Mouse (Mus musculus) liver, embryonic 13.5 days (tissue): Measurements from ENCODE around the gene Hrg. TPM values are rescaled to one million over a fixed set of nuclear protein-coding genes. Genes with fewer than 3 reads are reported as not detected.
"Not testable (repeated sequence)": the region's sequence is repeated elsewhere in the genome, so short reads cannot be mapped to it uniquely, and the experiment has no call there.

Experiments used
- ATAC-seq: fragments of 200-750 bp; cut with Nextera tagmentation; 2 replicates; pipeline ENCODE4 v1.8.0; 2017; ENCODE audit warnings: low read depth, mild to moderate bottlenecking, moderate number of reproducible peaks, moderate library complexity
- DNase-seq: peaks from one replicate; pipeline ENCODE4 v3.0.0; 2022
- H3K27ac ChIP-seq: fragments of 300-500 bp; sonication (generic); 2 replicates; pipeline ENCODE4 v1.5.1; 2015; ENCODE audit warnings: moderate library complexity, mild to moderate bottlenecking, inconsistent platforms
- H3K27me3 ChIP-seq: fragments of 300-500 bp; sonication (generic); 2 replicates; pipeline ENCODE4 v1.6.1; 2015; ENCODE audit warnings: mild to moderate bottlenecking, inconsistent platforms
- H3K36me3 ChIP-seq: fragments of 300-500 bp; sonication (generic); 2 replicates; pipeline ENCODE4 v1.6.1; 2015; ENCODE audit warnings: mild to moderate bottlenecking, inconsistent platforms
- H3K4me1 ChIP-seq: fragments of 300-500 bp; sonication (generic); replicated peaks from 2 replicates; pipeline ENCODE4 v1.6.1; 2015; ENCODE audit warnings: inconsistent platforms
- H3K4me2 ChIP-seq: fragments of 300-500 bp; sonication (generic); 2 replicates; pipeline ENCODE4 v1.6.1; 2015; ENCODE audit warnings: inconsistent platforms, mild to moderate bottlenecking, moderate library complexity
- H3K4me3 ChIP-seq: fragments of 300-500 bp; sonication (generic); replicated peaks from 2 replicates; pipeline ENCODE4 v1.5.1; 2015; ENCODE audit warnings: mild to moderate bottlenecking, inconsistent platforms
- H3K9ac ChIP-seq: fragments of 300-500 bp; sonication (generic); 2 replicates; pipeline ENCODE4 v1.6.1; 2015; ENCODE audit warnings: mild to moderate bottlenecking, inconsistent platforms
- H3K9me3 ChIP-seq: fragments of 300-500 bp; sonication (generic); replicated peaks from 2 replicates; pipeline ENCODE4 v1.6.1; 2016; ENCODE audit warnings: inconsistent platforms
- WGBS: fragments of 180-500 bp; shearing (Covaris S2); methylation state at CpG from one replicate; pipeline ENCODE4 v1.1.7; 2015; ENCODE audit not compliant: insufficient replicate concordance; 5-methylcytosine and 5-hydroxymethylcytosine counted together
- polyA plus RNA-seq: library from polyadenylated mRNA; unstranded; fragments of >200 nt; fragmentation: Nextera tagmentation; extraction: Ambion mirVana; gene quantifications from 2 replicates; pipeline ENCODE4 v1.2.1, GENCODE M21; 2015

The Hrg gene
- polyA plus RNA-seq, 1 experiment from 2014 or later, result 0.43 TPM

DNA sequence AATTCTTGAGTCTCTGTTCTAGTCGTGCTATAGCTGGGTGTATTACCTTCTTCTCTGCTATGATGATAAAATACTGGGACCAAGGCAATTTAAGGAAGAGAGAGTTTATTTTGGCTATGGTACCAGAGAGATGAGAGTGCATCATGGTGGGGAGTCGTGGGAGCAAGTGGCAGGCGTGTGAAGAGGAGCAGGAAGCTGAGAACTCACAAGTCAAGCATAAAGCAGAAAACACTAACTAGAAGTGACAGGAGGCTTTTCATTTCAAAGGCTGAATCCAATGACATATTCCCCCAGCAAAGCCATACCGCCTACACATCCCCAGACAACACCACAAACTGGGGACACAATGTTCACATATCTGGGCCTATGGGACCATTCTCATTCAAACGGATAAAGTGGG is 11.4 kb downstream of the Hrg start:
- Histone ChIP-seq H3K9ac (no peak overlapping the region), H3K4me1 (no peaks in the 10 kb centered on the region), H3K4me2 (no peak overlapping the region), H3K27ac (no peak overlapping the region), H3K27me3 (no peaks in the 10 kb centered on the region), H3K36me3 (no peaks in the 10 kb centered on the region), H3K9me3 (no peaks in the 10 kb centered on the region), H3K4me3 (no peak overlapping the region)
- no peak for ATAC-seq
- no peak for DNase-seq
- WGBS, result 57% methylated on average over 5 of the region's 5 CpGs

GRCm38 (mm10) chr16:22963293-22963692 is 12.4 kb downstream of the Hrg start:
- no peaks in the 10 kb centered on the region for H3K9me3 ChIP-seq
- H3K27me3 ChIP-seq, result no peaks in the 10 kb centered on the region
- no peaks in the 10 kb centered on the region for H3K36me3 ChIP-seq
- H3K27ac ChIP-seq, result no peak overlapping the region
- no peak overlapping the region for H3K4me2 ChIP-seq
- no peak overlapping the region for H3K9ac ChIP-seq
- H3K4me1 ChIP-seq, result no peaks in the 10 kb centered on the region
- no peak for DNase-seq
- no peak for ATAC-seq
- H3K4me3 ChIP-seq, result no peak overlapping the region

GRCm38 (mm10) chr16:22967383-22968030 is 16.6 kb downstream of the Hrg start:
- Histone ChIP-seq H3K27me3 (no peaks in the 10 kb centered on the region), H3K36me3 (no peaks in the 10 kb centered on the region), H3K27ac (no peak overlapping the region), H3K4me1 (no peaks in the 10 kb centered on the region), H3K9ac (no peak overlapping the region), H3K4me3 (no peak overlapping the region), H3K9me3 (no peaks in the 10 kb centered on the region), H3K4me2 (no peak overlapping the region)
- DNase-seq, result no peak
- ATAC-seq, result no peak
- 23% methylated on average over 1 of the region's 1 CpGs for WGBS

DNA sequence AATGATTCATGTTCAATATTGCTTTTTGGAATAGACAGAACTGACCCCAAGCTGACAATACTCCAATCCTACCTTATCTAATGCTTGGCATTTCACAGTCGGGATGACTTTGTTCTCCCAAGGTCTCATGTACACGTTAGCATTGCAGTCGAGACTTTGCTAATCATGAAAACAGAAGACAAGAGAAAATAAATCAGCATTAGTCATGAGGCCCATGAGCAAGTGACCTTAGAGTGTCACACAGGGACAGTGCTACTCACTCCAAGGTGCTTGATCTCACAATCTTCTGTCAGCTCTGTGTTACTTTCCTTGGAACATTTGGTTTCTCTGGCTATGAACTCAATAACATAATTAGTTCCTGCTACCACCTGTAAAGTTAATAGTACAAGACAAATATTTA is 46.1 kb downstream of the Hrg start:
- 70% methylated on average over 3 of the region's 3 CpGs for WGBS
- ATAC-seq, H3K4me2 ChIP-seq, H3K4me1 ChIP-seq, DNase-seq, H3K36me3 ChIP-seq, H3K4me3 ChIP-seq, H3K9me3 ChIP-seq, H3K27me3 ChIP-seq, H3K9ac ChIP-seq, H3K27ac ChIP-seq: not testable (repeated sequence)

Other genes starting within 250 kb of the Hrg start
- 0.17 and 0.27 TPM in 2 replicates for gene Crygs, start 139.5 kb upstream of the Hrg start, polyA plus RNA-seq
- gene Tbccd1, start 93.4 kb upstream of the Hrg start, polyA plus RNA-seq, result 24.0 and 29.2 TPM in 2 replicates
- gene Dnajb11, start 93.2 kb upstream of the Hrg start, polyA plus RNA-seq, result 78.9 and 90.1 TPM in 2 replicates
- 513 TPM in 2 replicates for gene Ahsg, start 59.8 kb upstream of the Hrg start, polyA plus RNA-seq
- 0.80 and 0.86 TPM in 2 replicates for gene Fetub, start 32.7 kb upstream of the Hrg start, polyA plus RNA-seq
- gene Kng2, start 78.4 kb downstream of the Hrg start, polyA plus RNA-seq, result 6.6 and 7.0 TPM in 2 replicates
- 274 and 287 TPM in 2 replicates for gene Kng1, start 106.8 kb downstream of the Hrg start, polyA plus RNA-seq
- gene Eif4a2, start 156.4 kb downstream of the Hrg start, polyA plus RNA-seq, result 75.2 and 94.5 TPM in 2 replicates
- 199 and 218 TPM in 2 replicates for gene Rfc4, start 176.7 kb downstream of the Hrg start, polyA plus RNA-seq
- gene Adipoq, start 195.5 kb downstream of the Hrg start, polyA plus RNA-seq, result not detected in 2 replicates